Mouse (Mus musculus) lung, postnatal 0 days (tissue): Measurements from ENCODE around the gene Emx2. TPM values are rescaled to one million over a fixed set of nuclear protein-coding genes. Genes with fewer than 3 reads are reported as not detected.

ENCODE experiments used
- ATAC-seq: fragments of 200-750 bp; cut with Nextera tagmentation; 2 replicates; pipeline ENCODE4 v1.8.0; 2017; ENCODE audit warnings: moderate library complexity
- DNase-seq: peaks from one replicate; pipeline ENCODE4 v3.0.0-alpha.2; 2016; ENCODE audit warnings: low spot score
- H3K27ac ChIP-seq: fragments of 300-500 bp; sonication (generic); 2 replicates; pipeline ENCODE4 v1.5.1; 2014; ENCODE audit warnings: antibody characterized with exemption, mild to moderate bottlenecking, low read length, mixed read lengths
- H3K27me3 ChIP-seq: fragments of 300-500 bp; sonication (generic); replicated peaks from 2 replicates; pipeline ENCODE4 v1.6.1; 2014; ENCODE audit warnings: low read length, mixed read lengths; ENCODE audit not compliant: insufficient read depth
- H3K36me3 ChIP-seq: fragments of 300-500 bp; sonication (generic); 2 replicates; pipeline ENCODE4 v1.6.1; 2014; ENCODE audit warnings: low read length, mixed read lengths; ENCODE audit not compliant: insufficient read depth
- H3K4me1 ChIP-seq: fragments of 300-500 bp; sonication (generic); 2 replicates; pipeline ENCODE4 v1.6.1; 2014; ENCODE audit warnings: antibody characterized with exemption, low read depth, low read length, mixed read lengths; ENCODE audit not compliant: insufficient read depth
- H3K4me2 ChIP-seq: fragments of 300-500 bp; sonication (generic); replicated peaks from 2 replicates; pipeline ENCODE4 v1.6.1; 2014; ENCODE audit warnings: low read depth, mild to moderate bottlenecking, low read length, moderate library complexity, mixed read lengths
- H3K4me3 ChIP-seq: fragments of 300-500 bp; sonication (generic); 2 replicates; pipeline ENCODE4 v1.5.1; 2014; ENCODE audit warnings: low read depth, low read length
- H3K9ac ChIP-seq: fragments of 300-500 bp; sonication (generic); replicated peaks from 2 replicates; pipeline ENCODE4 v1.6.1; 2014; ENCODE audit warnings: low read depth, mild to moderate bottlenecking
- H3K9me3 ChIP-seq: fragments of 300-500 bp; sonication (generic); 2 replicates; pipeline ENCODE4 v1.6.1; 2016; ENCODE audit warnings: low read length, mixed read lengths
- CTCF ChIP-seq: IDR thresholded peaks from 2 replicates; pipeline ENCODE4 v1.5.1; 2016; ENCODE audit warnings: antibody characterized with exemption, mild to moderate bottlenecking
- EP300 ChIP-seq: IDR thresholded peaks from 2 replicates; pipeline ENCODE4 v1.6.1; 2016; ENCODE audit warnings: antibody characterized with exemption, mild to moderate bottlenecking, control low read depth
- WGBS: fragments of 180-500 bp; shearing (Covaris S2); extraction: QIAGEN DNeasy Blood & Tissue Kit; methylation state at CpG from one replicate; pipeline ENCODE4 v1.1.7; 2014; 5-methylcytosine and 5-hydroxymethylcytosine counted together
- polyA plus RNA-seq: library from polyadenylated mRNA; unstranded; fragments of >200 nt; fragmentation: Nextera tagmentation; extraction: Ambion mirVana; gene quantifications from 2 replicates; pipeline ENCODE4 v1.2.1, GENCODE M21; 2015

Emx2 gene
- polyA plus RNA-seq, 1 experiment from 2014 or later: not detected

DNA sequence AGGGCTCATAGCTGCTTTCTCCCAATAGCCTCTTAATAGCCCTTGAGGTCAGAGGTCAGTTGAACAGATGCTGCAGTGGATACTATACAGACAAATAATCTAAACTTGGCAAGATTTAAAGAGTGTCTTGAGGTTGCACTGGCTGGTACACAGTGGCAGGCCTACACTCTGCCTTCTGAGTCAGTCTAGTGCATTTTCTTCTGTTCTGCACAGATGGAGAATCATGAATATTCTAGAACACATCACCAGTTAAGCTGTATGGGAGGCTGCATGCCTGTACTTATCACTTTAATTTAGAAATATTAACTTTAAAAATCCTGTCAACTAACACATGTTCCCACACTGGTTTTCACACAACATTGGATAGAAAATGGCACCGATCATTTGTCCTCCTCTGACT, 34.1 kb downstream of the Emx2 start:
- no peak overlapping the region for H3K9ac ChIP-seq
- H3K9me3 ChIP-seq: no peaks in the 10 kb centered on the region
- H3K36me3 ChIP-seq: no peaks in the 10 kb centered on the region
- no peak overlapping the region for H3K4me3 ChIP-seq
- 82% methylated on average over 1 of the region's 1 CpGs for WGBS
- H3K27me3 ChIP-seq: no peaks in the 10 kb centered on the region
- H3K4me2 ChIP-seq: no peak overlapping the region
- H3K27ac ChIP-seq: no peak overlapping the region
- no peaks in the 10 kb centered on the region for H3K4me1 ChIP-seq
- DNase-seq (no peak), ATAC-seq (no peak)
- TF ChIP-seq CTCF: no peak
- TF ChIP-seq EP300: no peak

DNA sequence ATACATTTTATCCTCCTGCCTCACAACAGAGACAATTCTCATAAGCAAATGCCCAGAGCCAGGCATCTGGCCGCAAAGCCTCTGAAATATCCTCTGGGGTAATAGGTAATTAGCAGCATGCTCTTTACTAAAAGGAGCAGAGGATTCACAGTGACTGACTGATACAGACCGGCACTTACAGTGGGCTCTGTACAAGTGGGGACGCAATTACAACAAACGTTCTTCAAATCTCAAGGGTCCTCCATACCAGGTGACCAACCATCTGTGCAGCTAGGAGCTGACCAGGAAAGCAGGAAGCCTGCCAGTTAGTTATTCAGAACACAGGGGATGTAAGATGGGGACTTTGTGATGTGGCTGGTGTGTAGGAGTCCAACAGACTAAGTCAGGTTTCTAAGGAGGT, 38.7 kb downstream of the Emx2 start:
- no peak overlapping the region for H3K9ac ChIP-seq
- no peaks in the 10 kb centered on the region for H3K36me3 ChIP-seq
- TF ChIP-seq EP300 (no peak), CTCF (no peak)
- H3K4me3 ChIP-seq: no peak overlapping the region
- no peaks in the 10 kb centered on the region for H3K27me3 ChIP-seq
- H3K4me2 ChIP-seq: no peak overlapping the region
- no peaks in the 10 kb centered on the region for H3K4me1 ChIP-seq
- WGBS: 59% methylated on average over 4 of the region's 4 CpGs
- ATAC-seq (no peak), DNase-seq (no peak)
- H3K27ac ChIP-seq: no peak overlapping the region
- H3K9me3 ChIP-seq: no peaks in the 10 kb centered on the region

DNA sequence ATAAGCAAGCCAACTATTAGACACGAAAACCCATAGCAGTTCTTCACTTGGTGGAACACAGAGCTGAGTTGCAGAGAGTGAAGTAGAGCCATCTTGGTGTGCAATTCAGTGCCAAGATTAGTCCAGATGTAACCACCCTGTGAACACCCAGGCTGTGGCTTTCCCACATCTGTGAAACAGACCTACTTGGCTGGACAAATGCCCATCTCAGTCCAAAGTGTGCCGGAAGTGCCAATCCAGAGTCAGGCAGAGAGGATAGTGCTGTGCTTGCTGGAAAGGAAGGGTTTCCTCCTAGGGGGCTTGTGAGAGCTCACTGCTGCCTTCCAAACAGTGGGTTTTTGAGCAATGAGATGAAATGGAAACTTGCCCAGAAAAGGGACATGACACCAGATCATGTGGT, 50.7 kb downstream of the Emx2 start:
- ATAC-seq (no peak), DNase-seq (no peak)
- Histone ChIP-seq H3K9ac (no peak overlapping the region), H3K9me3 (no peaks in the 10 kb centered on the region), H3K27me3 (no peaks in the 10 kb centered on the region), H3K36me3 (no peaks in the 10 kb centered on the region), H3K27ac (no peak overlapping the region), H3K4me1 (no peaks in the 10 kb centered on the region), H3K4me3 (no peak overlapping the region), H3K4me2 (no peak overlapping the region)
- TF ChIP-seq EP300 (no peak), CTCF (no peak)
- 85% methylated on average over 2 of the region's 2 CpGs for WGBS

DNA sequence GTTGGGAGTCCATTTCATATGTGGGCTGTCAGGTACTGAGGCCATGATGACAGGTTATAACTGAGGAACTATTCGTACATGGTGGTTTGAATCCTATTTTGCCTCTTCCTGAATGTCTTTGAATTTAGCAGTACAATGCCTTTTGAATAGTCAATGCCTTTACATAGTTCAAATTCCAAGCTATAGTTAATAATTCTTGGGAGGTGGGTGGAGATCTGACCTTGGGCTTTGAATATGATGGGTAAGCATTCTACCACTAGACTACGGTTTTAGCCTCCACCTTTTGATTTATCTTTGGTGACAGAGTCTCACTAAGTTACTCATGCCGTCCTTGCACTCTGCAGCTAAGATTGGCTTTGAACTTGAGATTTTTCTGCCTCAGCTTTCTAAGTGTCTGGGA, 55.0 kb downstream of the Emx2 start:
- DNase-seq (no peak), ATAC-seq (no peak)
- Histone ChIP-seq H3K36me3 (no peaks in the 10 kb centered on the region), H3K9me3 (no peaks in the 10 kb centered on the region), H3K4me2 (no peak overlapping the region), H3K4me3 (no peak overlapping the region), H3K4me1 (no peaks in the 10 kb centered on the region), H3K27ac (no peak overlapping the region), H3K9ac (no peak overlapping the region), H3K27me3 (no peaks in the 10 kb centered on the region)
- WGBS: 67% methylated on average over 3 of the region's 3 CpGs
- TF ChIP-seq EP300 (no peak), CTCF (no peak)

Other genes with a start within 250 kb of the Emx2 start
- not detected in 2 replicates for gene Kcnk18, start 239.2 kb upstream of the Emx2 start, polyA plus RNA-seq
- 2.7 and 3.3 TPM in 2 replicates for gene Slc18a2, start 197.5 kb upstream of the Emx2 start, polyA plus RNA-seq
- 24.0 and 25.3 TPM in 2 replicates for gene Rps12-ps3, start 136.1 kb upstream of the Emx2 start, polyA plus RNA-seq
- gene Pdzd8, start 112.6 kb upstream of the Emx2 start, polyA plus RNA-seq: 6.3 and 6.8 TPM in 2 replicates